Mouse (Mus musculus) forebrain, embryonic 15.5 days (tissue): Measurements from ENCODE around the gene Prss53. TPM values are rescaled to one million over a fixed set of nuclear protein-coding genes. Genes with fewer than 3 reads are reported as not detected.

Source experiments
- ATAC-seq: fragments of 200-750 bp; cut with Nextera tagmentation; replicated peaks from 2 replicates; pipeline ENCODE4 v1.8.0; 2017; ENCODE audit warnings: mild to moderate bottlenecking, moderate TSS enrichment, moderate library complexity
- H3K27ac ChIP-seq: fragments of 300-500 bp; sonication (generic); replicated peaks from 2 replicates; pipeline ENCODE4 v1.5.1; 2015; ENCODE audit warnings: mild to moderate bottlenecking, inconsistent platforms
- H3K27me3 ChIP-seq: fragments of 300-500 bp; sonication (generic); 2 replicates; pipeline ENCODE4 v1.6.1; 2015; ENCODE audit warnings: inconsistent platforms
- H3K36me3 ChIP-seq: fragments of 300-500 bp; sonication (generic); 2 replicates; pipeline ENCODE4 v1.6.1; 2015; ENCODE audit warnings: mild to moderate bottlenecking, inconsistent platforms
- H3K4me1 ChIP-seq: fragments of 300-500 bp; sonication (generic); 2 replicates; pipeline ENCODE4 v1.6.1; 2015; ENCODE audit warnings: inconsistent platforms
- H3K4me2 ChIP-seq: fragments of 300-500 bp; sonication (generic); replicated peaks from 2 replicates; pipeline ENCODE4 v1.6.1; 2015; ENCODE audit warnings: mild to moderate bottlenecking, inconsistent platforms
- H3K4me3 ChIP-seq: fragments of 300-500 bp; sonication (generic); 2 replicates; pipeline ENCODE4 v1.5.1; 2015; ENCODE audit warnings: mild to moderate bottlenecking, inconsistent platforms
- H3K9ac ChIP-seq: fragments of 300-500 bp; sonication (generic); replicated peaks from 2 replicates; pipeline ENCODE4 v1.6.1; 2015; ENCODE audit warnings: mild to moderate bottlenecking, inconsistent platforms
- H3K9me3 ChIP-seq: fragments of 300-500 bp; sonication (generic); 2 replicates; pipeline ENCODE4 v1.6.1; 2016; ENCODE audit warnings: inconsistent platforms
- WGBS: fragments of 180-500 bp; shearing (Covaris S2); methylation state at CpG from one replicate; pipeline ENCODE4 v1.1.7; 2015; ENCODE audit warnings: mixed read lengths; 5-methylcytosine and 5-hydroxymethylcytosine counted together
- polyA plus RNA-seq: library from polyadenylated mRNA; unstranded; fragments of >200 nt; fragmentation: Nextera tagmentation; extraction: Ambion mirVana; gene quantifications from 2 replicates; pipeline ENCODE4 v1.2.1, GENCODE M21; 2015

The Prss53 gene
- polyA plus RNA-seq, 1 experiment from 2014 or later: 0.92 TPM

- Histone ChIP-seq H3K36me3 (peaks cover 39% of the 10 kb centered on the region), H3K9me3 (no peaks in the 10 kb centered on the region), H3K4me1 (no peaks in the 10 kb centered on the region), H3K4me2 (no peak overlapping the region), H3K27me3 (peaks cover 20% of the 10 kb centered on the region), H3K4me3 (no peak overlapping the region), H3K9ac (no peak overlapping the region), H3K27ac (no peak overlapping the region)
- no peak for ATAC-seq
- 90% methylated on average over 11 of the region's 11 CpGs for WGBS
These were observed 36.1 kb upstream of the Prss53 start for GRCm38 (mm10) chr7:127926846-127927245.

GRCm38 (mm10) chr7:127926066-127926465 is 35.3 kb upstream of the Prss53 start:
- Histone ChIP-seq H3K27me3 (peaks cover 20% of the 10 kb centered on the region), H3K36me3 (peaks cover 41% of the 10 kb centered on the region), H3K27ac (no peak overlapping the region), H3K9me3 (no peaks in the 10 kb centered on the region), H3K4me3 (no peak overlapping the region), H3K4me2 (no peak overlapping the region), H3K9ac (no peak overlapping the region), H3K4me1 (no peaks in the 10 kb centered on the region)
- no peak for ATAC-seq
- WGBS: 90% methylated on average over 8 of the region's 8 CpGs

- Histone ChIP-seq H3K9me3 (no peaks in the 10 kb centered on the region), H3K27me3 (peaks cover 17% of the 10 kb centered on the region), H3K36me3 (peaks cover 47% of the 10 kb centered on the region), H3K4me3 (no peak overlapping the region), H3K4me1 (no peaks in the 10 kb centered on the region), H3K4me2 (no peak overlapping the region), H3K27ac (no peak overlapping the region), H3K9ac (no peak overlapping the region)
- ATAC-seq: no peak
- 51% methylated on average over 5 of the region's 5 CpGs for WGBS
These were observed 34.5 kb upstream of the Prss53 start for GRCm38 (mm10) chr7:127925252-127925651.

GRCm38 (mm10) chr7:127923714-127924113 is 32.9 kb upstream of the Prss53 start:
- no peak for ATAC-seq
- WGBS: 88% methylated on average over 5 of the region's 5 CpGs
- H3K9ac ChIP-seq: no peak overlapping the region

GRCm38 (mm10) chr7:127922451-127923275 is 31.9 kb upstream of the Prss53 start:
- Histone ChIP-seq H3K4me3 (no peak overlapping the region), H3K27me3 (no peaks in the 10 kb centered on the region), H3K9me3 (no peaks in the 10 kb centered on the region), H3K4me2 (no peak overlapping the region), H3K9ac (no peak overlapping the region), H3K27ac (no peak overlapping the region), H3K36me3 (peaks cover 55% of the 10 kb centered on the region), H3K4me1 (no peaks in the 10 kb centered on the region)
- ATAC-seq: no peak
- 86% methylated on average over 6 of the region's 6 CpGs for WGBS

More at GRCm38 (mm10) chr7:127923714-127924113, 32.9 kb upstream of the Prss53 start:
- Histone ChIP-seq H3K27ac (no peak overlapping the region), H3K4me3 (no peak overlapping the region), H3K27me3 (peaks cover 8% of the 10 kb centered on the region; the same call in 1 of the 2 replicates), H3K36me3 (peaks cover 49% of the 10 kb centered on the region), H3K4me2 (no peak overlapping the region), H3K4me1 (no peaks in the 10 kb centered on the region), H3K9me3 (no peaks in the 10 kb centered on the region)

- H3K27me3 ChIP-seq: no peaks in the 10 kb centered on the region
- H3K4me1 ChIP-seq: no peaks in the 10 kb centered on the region
- H3K9ac ChIP-seq: no peak overlapping the region
- no peak overlapping the region for H3K27ac ChIP-seq
- WGBS: 58% methylated on average over 8 of the region's 8 CpGs
- H3K4me3 ChIP-seq: no peak overlapping the region
- H3K4me2 ChIP-seq: no peak overlapping the region
- peaks cover 61% of the 10 kb centered on the region for H3K36me3 ChIP-seq
- ATAC-seq: no peak
- H3K9me3 ChIP-seq: no peaks in the 10 kb centered on the region
These were observed 30.7 kb upstream of the Prss53 start for GRCm38 (mm10) chr7:127921516-127921915.

- no peak overlapping the region for H3K27ac ChIP-seq
- no peaks in the 10 kb centered on the region for H3K27me3 ChIP-seq
- no peaks in the 10 kb centered on the region for H3K4me1 ChIP-seq
- no peaks in the 10 kb centered on the region for H3K9me3 ChIP-seq
- H3K4me3 ChIP-seq: no peak overlapping the region
- peaks cover 57% of the 10 kb centered on the region for H3K36me3 ChIP-seq
- no peak overlapping the region for H3K4me2 ChIP-seq
- WGBS: 78% methylated on average over 7 of the region's 7 CpGs
- H3K9ac ChIP-seq: no peak overlapping the region
- ATAC-seq: no peak
These were observed 28.5 kb upstream of the Prss53 start for GRCm38 (mm10) chr7:127919290-127919689.

GRCm38 (mm10) chr7:127918203-127918602 is 27.4 kb upstream of the Prss53 start:
- Histone ChIP-seq H3K4me3 (no peak overlapping the region), H3K27me3 (no peaks in the 10 kb centered on the region), H3K27ac (no peak overlapping the region), H3K36me3 (peaks cover 52% of the 10 kb centered on the region), H3K9me3 (no peaks in the 10 kb centered on the region), H3K4me1 (peaks cover 3% of the 10 kb centered on the region), H3K9ac (no peak overlapping the region), H3K4me2 (no peak overlapping the region)
- WGBS: 59% methylated on average over 3 of the region's 3 CpGs
- no peak for ATAC-seq

GRCm38 (mm10) chr7:127915293-127915692 is 24.5 kb upstream of the Prss53 start:
- no peaks in the 10 kb centered on the region for H3K27me3 ChIP-seq
- peaks cover 31% of the 10 kb centered on the region for H3K36me3 ChIP-seq
- 92% methylated on average over 12 of the region's 12 CpGs for WGBS
- H3K9ac ChIP-seq: no peak overlapping the region
- H3K4me1 ChIP-seq: peaks cover 15% of the 10 kb centered on the region
- H3K4me3 ChIP-seq: no peak overlapping the region
- no peak overlapping the region for H3K27ac ChIP-seq
- H3K9me3 ChIP-seq: no peaks in the 10 kb centered on the region
- ATAC-seq: no peak
- no peak overlapping the region for H3K4me2 ChIP-seq

- peaks cover 39% of the 10 kb centered on the region for H3K36me3 ChIP-seq
- peak overlapping the region; percentile 79 for H3K4me2 ChIP-seq
- peak overlapping the region; percentile 81 for H3K9ac ChIP-seq
- no peak for ATAC-seq
- WGBS: 35% methylated on average over 4 of the region's 4 CpGs
- H3K9me3 ChIP-seq: no peaks in the 10 kb centered on the region
- H3K4me3 ChIP-seq: peak overlapping the region; percentile 89
- H3K27me3 ChIP-seq: no peaks in the 10 kb centered on the region
- H3K4me1 ChIP-seq: peaks cover 15% of the 10 kb centered on the region
- no peak overlapping the region for H3K27ac ChIP-seq
These were observed 22.2 kb upstream of the Prss53 start for GRCm38 (mm10) chr7:127912938-127913337.

- Histone ChIP-seq H3K4me1 (peaks cover 15% of the 10 kb centered on the region), H3K4me2 (peak within 1 kb of the TSS; percentile 79), H3K27ac (peak within 1 kb of the TSS; percentile 84), H3K27me3 (no peaks in the 10 kb centered on the region), H3K36me3 (peaks cover 41% of the 10 kb centered on the region), H3K9ac (peak within 1 kb of the TSS; percentile 81), H3K9me3 (no peaks in the 10 kb centered on the region), H3K4me3 (peak within 1 kb of the TSS; percentile 89)
- ATAC-seq: peak; percentile 97
- WGBS: under 1% methylated on average over 40 of the region's 40 CpGs
These were observed 21.6 kb upstream of the Prss53 start, which contains the start of gene Kat8 for GRCm38 (mm10) chr7:127912190-127912871. Gene Kat8 (plus strand): TSS chr7:127912516.

- Histone ChIP-seq H3K4me2 (no peak overlapping the region), H3K36me3 (peaks cover 34% of the 10 kb centered on the region), H3K27me3 (no peaks in the 10 kb centered on the region), H3K27ac (no peak overlapping the region), H3K9me3 (no peaks in the 10 kb centered on the region), H3K4me1 (peaks cover 28% of the 10 kb centered on the region), H3K9ac (no peak overlapping the region), H3K4me3 (no peak overlapping the region)
- no peak for ATAC-seq
- 93% methylated on average over 4 of the region's 4 CpGs for WGBS
These were observed 17.9 kb upstream of the Prss53 start for GRCm38 (mm10) chr7:127908656-127909055.
